Mouse (Mus musculus) lung, postnatal 10 days (tissue): ENCODE measurements around the gene Icam2.

Experiments
- DNase-seq: peaks from one replicate; pipeline ENCODE4 v3.0.0; 2021

Icam2 gene

DNA sequence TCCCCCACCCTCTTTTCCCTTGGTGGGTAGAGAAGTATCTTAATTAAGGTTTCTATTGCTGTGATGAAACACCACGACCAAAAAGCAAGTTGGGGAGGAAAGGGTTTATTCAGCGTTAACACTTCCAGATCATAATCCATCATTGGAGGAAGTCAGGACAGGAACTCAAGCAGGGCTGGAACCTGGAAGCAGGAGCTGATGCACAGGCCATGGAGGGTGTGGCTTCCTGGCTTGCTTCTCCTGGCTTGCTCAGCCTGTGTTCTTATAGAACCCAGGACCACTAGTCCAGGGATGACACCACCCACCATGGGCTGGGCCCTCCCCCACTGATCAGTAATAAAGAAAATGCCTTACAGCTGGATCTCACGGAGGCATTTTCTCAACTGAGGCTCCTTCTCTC, 2.9 kb upstream of the Icam2 start:
- peak; percentile 66 for DNase-seq

- DNase-seq, result peak; percentile 68
Observed at GRCm38 (mm10) chr11:106389611-106390010, 1.7 kb upstream of the Icam2 start.

- no peak for DNase-seq
Observed at GRCm38 (mm10) chr11:106387020-106387419, 855 bp downstream of the Icam2 start.

DNA sequence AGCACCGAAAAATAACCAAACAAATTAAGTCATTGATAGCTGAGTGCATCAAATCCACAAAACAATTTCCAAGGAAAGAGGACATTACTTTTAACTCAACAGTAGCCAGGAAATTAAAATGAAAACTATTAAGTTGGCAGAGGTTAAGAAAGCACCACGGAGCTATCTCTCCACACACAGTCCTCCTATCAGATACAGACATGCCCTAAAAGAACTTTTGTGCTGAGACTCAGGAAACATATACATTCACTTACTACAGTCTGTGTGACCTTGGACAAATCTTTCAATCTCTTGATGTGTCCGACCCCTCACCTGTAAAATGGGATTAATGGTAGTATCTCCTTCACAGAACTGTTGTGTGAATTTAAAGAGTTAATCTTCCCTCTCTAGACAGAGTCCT, 1.5 kb downstream of the Icam2 start:
- no peak for DNase-seq

DNA sequence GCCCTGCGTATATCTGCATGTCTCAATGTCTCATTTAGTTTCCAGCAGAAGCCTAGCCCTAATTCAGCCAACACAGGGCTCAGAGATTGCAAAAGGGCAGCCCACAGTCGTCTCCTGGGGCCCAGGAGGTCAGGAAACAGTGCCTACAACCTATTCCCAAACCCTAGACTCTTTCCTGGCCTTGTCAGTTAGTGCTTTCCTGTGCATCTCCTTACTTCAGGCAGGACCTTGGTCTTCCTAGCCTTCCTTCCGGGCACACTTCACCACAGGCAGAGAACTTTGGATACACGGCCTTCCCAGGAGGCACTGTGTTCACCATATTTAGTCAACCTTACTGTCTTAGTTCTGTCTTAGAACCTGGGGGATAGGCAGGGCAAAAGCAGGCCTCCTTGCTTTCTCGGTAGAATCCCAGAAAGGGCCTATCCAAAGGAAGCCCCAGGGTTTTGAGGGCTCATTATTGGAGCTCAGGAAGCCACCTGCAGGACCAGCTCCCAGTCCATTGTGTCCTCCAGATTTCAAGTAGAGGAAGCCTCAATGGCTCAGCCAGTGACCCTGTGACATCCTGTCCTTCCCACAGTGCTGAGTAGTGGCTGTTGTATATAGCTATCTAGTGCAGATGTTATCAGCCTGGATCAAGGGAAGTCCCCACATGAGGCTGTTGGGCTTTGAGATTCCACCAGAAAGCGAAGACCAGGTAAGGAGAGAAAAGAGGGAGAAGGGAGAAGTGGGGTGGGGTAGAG, 4.7 kb downstream of the Icam2 start:
- DNase-seq, result no peak

- DNase-seq, result peak; percentile 66
Observed at GRCm38 (mm10) chr11:106382424-106382823, 5.5 kb downstream of the Icam2 start.

DNA sequence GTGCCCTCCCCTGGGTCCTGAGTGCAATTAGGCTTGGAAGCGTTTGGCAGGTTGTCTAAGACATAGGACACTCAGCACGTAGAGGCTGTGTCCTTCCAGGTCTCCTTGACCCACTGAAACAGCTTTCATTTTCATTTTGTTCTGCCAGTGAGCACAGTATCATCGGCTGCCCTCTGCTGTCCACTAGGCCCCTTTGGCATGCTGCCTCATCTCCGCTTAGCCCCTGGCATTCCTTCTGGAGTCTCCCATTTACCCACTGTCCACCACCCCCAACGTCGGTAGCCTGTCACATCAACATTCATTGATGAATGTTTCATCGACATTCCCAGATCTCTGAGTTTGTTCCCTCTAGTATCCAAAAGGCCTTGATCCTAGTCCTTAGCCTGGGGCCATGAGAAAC, 6.0 kb downstream of the Icam2 start:
- peak; percentile 69 for DNase-seq

GRCm38 (mm10) chr11:106381011-106381410, 6.9 kb downstream of the Icam2 start:
- no peak for DNase-seq

GRCm38 (mm10) chr11:106374979-106375378, 12.9 kb downstream of the Icam2 start:
- no peak for DNase-seq

DNA sequence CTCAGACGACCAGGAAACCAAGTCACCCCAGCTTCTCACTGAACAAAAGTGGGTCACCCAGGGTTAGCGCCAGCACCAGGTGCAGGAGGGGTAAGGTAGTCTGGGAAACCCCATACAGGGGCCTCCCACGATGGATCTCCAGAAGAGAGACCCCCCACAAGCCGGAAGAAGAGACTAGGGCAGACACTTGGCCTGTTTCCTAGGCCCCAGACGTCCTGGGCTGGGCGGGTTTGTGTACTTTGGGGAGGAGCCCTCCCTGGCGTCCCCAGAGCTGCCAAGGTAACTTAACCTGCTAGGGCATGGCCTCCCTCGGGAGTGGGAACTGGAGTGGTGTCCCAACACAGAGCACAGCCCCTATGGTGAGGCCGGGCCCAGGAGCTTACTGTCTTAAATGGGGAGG, 13.3 kb downstream of the Icam2 start:
- DNase-seq, result peak; percentile 52

DNA sequence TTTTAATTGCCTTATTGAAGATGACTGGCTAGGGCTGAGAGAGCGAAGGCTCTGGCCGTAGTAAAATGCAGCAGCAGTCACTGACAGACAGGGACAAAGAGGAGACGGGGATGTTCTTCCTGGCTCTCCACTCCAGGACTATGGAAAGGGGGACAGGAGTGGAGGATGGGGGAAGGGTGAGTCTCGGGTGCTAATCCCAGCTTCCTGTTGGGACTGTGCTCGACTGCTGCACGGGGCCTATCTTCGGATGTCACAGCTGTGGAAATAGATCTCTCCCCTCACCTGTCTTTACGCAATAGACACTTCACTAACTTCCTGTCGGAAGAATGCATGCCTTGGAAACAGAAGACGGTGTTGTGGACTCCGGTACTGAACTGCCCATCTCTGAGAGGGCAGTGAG, 13.9 kb downstream of the Icam2 start:
- no peak for DNase-seq

DNA sequence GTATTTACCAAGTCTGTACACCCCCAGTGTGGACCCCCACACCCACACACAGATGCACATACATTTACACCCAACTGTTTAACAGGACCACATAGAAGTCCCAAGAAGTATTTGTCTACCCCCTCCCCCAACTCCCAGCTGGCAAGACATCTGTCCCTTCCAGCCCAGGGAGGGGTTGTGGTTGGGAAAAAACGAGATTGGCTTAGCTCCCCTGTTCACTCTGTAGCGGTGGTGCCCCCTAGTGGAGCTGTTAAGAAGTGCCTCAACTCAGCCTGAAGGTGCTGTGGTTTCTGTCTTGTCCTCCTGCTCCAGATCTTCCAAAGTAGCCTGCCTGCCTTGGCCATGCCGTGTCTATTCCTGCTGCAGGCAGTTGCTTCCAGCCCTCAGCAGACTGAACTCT, 21.6 kb downstream of the Icam2 start:
- peak; percentile 93 for DNase-seq

- DNase-seq, result no peak
Observed at GRCm38 (mm10) chr11:106365366-106365765, 22.5 kb downstream of the Icam2 start, which contains the start of gene Prr29. TSS of gene Prr29 (plus strand) at chr11:106365472.

- DNase-seq, result peak; percentile 80
Observed at GRCm38 (mm10) chr11:106364712-106365111, 23.2 kb downstream of the Icam2 start.

DNA sequence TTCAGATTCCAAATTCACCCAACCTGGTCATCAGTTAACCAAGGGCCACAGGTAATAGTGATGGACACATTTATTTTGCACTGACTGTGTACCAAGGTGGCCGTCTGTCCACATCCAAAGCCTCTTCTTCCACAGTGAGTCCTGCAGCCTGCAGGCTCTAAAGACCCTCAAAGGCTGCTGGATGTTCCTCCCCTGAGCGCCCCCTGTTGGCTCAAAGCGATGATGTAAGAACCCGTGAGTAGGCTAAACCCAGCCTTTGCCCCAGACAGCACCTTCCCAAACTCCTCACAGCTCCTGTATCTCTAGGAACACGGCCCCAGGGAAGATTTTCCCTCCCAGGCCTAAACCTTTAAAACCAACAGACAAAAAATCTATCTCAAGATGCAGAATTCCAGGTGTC, 28.5 kb downstream of the Icam2 start:
- no peak for DNase-seq

DNA sequence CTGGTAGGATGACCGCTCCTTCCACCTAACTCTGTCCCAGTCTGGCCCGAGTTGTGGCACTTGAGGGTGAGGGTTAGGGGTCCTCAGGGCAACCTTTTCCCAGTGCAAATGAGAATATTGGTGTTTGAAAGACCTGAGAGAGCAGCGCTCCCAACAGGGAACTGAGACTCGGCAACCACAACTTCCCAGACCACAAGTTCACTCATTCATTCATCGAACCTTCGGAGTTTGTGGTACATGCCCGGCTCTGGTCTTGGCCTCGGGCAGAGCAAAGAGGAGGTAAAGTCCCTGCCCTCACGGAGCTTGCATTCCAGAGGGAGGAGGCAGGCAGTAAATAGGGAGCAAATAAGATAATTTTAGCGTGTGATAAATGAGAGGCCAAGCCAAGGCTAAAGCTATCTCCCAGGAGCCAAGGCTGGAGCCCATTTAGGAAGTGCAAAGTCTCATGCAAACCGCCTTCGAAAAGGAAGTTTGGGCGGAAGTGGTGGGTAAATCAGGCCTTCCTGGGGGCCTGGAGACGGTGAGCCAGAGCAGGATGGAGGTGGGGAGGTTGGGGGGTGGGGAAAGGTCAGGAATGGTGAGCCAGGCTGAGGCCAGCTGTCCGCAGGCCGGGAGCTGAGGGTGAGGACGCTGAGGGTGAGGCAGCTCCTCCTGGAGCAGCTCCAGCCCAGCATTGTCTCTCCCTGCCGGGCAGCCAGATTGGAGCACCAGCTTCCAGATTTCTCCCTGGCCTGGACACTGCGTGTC, 32.3 kb downstream of the Icam2 start:
- peak; percentile 53 for DNase-seq

DNA sequence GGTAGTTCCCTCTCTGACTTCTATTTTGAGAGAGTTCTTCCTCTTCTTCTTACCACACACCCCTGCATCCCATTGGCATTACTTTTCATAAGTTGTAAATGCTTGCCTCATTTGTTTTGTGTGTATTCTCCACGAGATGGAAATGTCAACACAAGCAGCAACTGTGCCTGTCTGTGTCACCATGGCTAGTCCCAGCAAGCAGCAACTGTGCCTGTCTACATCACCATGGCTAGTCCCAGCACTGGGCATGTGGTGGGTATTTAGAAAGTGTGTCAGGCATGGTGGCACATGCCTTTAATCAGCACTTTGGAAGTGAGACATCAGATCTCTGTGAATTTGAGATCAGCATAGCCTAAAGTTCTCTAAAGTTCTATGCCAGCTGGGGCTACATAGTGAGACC, 33.7 kb downstream of the Icam2 start:
- DNase-seq, result no peak

- DNase-seq, result no peak
Observed at GRCm38 (mm10) chr11:106353188-106353587, 34.7 kb downstream of the Icam2 start, which contains the start of gene Scn4a. TSS of gene Scn4a (minus strand) at chr11:106353288.

DNA sequence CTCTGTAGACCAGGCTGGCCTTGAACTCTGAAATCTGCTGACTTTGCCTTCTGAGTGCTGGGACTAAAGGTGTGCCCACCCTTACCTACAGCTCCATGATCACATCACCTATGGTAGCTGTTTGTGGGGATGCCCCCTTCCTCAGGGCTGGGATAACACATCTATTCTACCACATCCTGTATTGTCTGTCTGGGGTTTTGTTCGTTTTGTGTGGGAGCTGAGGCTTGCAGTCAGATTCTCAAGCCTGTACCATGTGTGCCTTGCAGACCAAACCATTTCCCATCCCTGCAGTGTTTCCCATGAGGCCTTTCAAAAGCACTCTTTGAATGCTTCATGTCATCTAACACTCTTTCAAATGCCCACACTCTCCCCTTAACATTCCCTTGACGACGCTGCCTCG, 35.9 kb downstream of the Icam2 start:
- DNase-seq, result no peak

- no peak for DNase-seq
Observed at GRCm38 (mm10) chr11:106351253-106351652, 36.6 kb downstream of the Icam2 start.

DNA sequence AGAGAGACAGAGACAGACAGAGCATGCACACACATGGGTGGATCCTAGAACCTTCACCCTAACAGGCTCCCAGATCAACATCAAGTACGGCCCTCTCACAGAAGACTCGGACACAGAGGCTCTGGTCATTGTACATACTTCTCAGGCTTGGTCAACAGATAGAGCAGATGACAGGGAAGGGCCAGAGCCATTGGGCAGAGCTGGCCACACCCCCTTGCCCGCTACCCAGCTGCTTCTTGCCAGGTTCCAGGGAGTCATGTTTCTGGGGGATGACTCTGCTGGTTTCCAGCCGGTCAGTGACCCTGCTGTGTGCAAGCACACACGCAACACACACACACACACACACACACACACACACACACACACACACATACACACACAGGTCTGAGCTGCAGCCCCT, 37.0 kb downstream of the Icam2 start:
- DNase-seq, result peak; percentile 50

GRCm38 (mm10) chr11:106349772-106350171, 38.1 kb downstream of the Icam2 start:
- no peak for DNase-seq

DNA sequence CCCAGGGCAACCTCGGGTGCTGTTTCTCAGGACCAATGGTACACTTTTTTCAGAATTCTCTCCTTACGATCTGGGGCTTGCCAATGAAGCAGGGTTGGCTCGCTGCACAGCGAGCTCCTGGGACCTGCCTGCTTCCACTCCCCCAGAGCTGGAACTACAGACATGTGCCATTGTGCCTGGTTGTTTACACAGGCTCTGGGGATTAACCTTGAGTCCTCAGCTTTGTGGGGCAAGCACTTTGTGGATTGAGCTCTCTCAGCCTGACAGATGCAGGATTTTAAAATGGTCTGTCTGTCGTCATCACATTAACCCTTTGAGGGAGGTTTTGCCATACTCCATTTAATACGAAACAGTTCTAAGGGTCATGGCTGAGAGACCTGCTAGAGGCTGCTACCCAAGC, 43.0 kb downstream of the Icam2 start:
- no peak for DNase-seq

DNA sequence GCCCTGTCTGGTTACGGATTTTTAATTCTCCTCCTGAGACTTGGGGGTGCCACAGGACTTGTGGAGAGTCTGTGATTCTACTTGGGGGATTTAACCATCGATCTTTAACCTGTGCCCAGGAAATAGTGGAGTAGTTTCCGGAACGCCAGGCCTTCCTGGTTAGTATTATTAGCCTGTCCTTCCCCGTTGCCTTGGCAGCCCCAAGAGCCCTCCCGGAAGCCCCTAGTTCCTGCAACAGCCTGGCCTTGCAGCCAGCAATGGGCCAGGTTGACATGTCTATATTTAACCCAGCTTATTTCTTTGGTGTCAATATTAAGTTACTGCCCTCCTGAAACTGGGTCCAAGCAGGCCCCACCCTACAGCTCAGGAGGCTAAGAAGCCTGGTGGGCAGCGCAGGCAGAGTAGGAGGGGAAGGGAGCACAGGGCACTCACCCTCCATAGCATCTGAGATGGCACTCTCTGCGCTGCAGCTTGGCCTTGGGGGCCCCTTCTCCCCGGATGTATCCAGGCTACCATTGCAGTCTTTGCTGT, 46.8 kb downstream of the Icam2 start:
- no peak for DNase-seq
